Mouse (Mus musculus): Measurements from ENCODE around the gene Tmem213. TPM values are rescaled to one million over a fixed set of nuclear protein-coding genes. Genes with fewer than 3 reads are reported as not detected.

Gene Tmem213
- total RNA-seq, 4 experiments from 2014 or later: not detected

DNA sequence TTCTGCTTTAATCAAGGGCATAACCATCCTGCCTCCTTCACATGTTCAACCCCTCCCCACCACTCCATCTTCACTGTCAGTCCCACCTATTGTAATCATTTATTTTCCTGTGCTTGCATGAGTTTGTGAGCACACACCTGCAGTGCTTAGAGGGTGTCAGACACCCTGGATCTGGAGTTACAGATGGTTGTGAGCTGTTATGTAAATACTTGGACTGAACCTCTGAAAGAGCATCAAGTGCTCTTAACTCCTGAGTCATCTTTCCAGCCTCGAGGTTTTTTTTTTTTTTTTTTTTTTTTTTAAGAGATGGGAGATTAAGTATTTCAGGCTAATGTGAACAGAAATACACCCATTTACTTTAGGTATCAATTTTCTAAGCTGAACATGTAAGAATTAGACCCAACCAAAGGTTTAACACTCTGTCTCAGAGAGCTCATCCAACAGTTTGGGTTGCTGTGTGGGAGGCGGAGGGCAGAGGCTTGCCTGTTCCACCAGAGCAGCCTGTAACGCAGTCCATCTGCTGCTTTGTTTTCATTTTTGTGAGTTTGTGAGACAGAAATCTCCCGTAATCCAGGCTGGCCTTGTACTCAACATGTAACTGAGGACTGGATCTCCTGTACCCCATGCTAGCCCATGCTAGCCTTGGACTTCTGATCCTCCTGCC, 7.2 kb downstream of the Tmem213 start:
- no peak for DNase-seq (ENCODE audit: low spot score in 2 of 2)

DNA sequence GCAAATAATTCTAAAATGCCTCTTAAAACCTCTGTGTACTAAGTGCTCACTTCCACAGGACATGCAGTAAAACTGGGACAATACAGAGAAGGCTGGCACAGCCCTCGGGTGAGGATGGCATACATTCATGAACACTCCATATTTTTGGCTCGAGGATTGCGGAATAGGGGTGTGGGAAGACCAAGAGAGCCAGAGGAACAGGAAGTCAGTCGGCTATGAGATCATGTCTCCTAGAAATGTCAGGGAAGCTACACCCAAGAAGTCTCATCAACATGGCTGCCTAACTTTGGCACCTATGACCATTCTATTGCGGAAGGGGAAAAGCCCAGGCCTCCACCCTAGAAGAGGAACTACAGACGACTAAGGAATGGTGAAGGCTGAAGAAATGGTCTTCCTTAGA, 9.3 kb downstream of the Tmem213 start:
- DNase-seq (ENCODE audit: low spot score in 2 of 2): no peak

- DNase-seq (ENCODE audit: low spot score in 2 of 2): no peak
Observed at GRCm38 (mm10) chr6:38120681-38121371, 11.8 kb downstream of the Tmem213 start.

- DNase-seq (ENCODE audit: low spot score in 2 of 2): no peak
Observed at GRCm38 (mm10) chr6:38121843-38122242, 12.8 kb downstream of the Tmem213 start.

GRCm38 (mm10) chr6:38122791-38123190, 13.7 kb downstream of the Tmem213 start:
- no peak for DNase-seq (ENCODE audit: low spot score in 2 of 2)

GRCm38 (mm10) chr6:38123471-38124206, 14.6 kb downstream of the Tmem213 start:
- no peak for DNase-seq (ENCODE audit: low spot score in 2 of 2)

DNA sequence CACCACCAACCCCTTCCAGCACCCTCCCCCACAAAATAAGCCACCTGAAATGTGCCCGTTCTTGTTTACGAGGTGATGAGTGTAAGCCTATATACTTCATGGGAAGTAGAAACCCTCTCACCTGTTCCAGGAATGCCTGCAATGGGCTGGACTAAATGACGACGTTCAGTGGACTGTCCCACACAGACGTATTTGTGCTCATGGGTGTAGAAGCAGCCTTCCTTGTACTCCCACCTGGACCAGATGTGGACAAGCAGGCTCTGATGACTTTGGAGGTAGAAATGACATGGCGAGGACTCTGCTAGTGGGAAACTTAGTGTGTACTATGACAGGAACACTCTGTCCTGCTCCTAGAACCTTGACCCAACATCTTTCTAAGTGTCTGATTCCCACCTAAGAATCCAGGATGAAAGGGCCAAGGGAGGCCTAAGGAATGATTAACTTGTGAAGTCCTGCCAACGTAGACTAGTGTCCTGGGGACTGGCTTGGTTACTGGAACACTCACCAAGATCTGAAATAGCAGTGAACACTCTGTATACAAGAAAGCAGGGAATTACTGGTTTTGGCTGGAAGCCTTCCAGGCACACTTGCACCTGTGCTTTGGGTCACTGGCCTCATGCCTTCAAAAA, 15.3 kb downstream of the Tmem213 start, which contains the start of gene Atp6v0a4:
TSS of gene Atp6v0a4 (minus strand) at position 380 of the 629 bp plus-strand sequence.
- no peak for DNase-seq (ENCODE audit: low spot score in 2 of 2)

DNA sequence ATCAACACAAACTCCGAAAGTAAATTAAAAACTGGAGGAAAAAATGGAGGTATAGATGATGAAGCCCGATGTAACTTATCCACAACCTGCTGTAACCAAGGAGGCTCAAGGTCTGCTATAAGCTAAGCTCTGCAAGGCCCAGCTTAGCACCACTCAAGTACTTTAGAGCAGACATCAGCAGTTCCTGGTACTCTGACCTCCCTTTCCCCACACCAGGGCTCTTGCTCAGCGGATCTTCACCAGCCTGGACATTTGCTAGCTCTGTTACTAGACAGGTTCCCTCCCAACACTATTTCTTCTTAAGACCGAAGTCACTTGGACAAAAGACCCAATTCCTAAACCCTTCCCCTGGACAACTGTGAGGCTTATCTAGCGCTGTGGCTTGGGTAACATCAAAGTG, 15.8 kb downstream of the Tmem213 start:
- DNase-seq (ENCODE audit: low spot score in 2 of 2): no peak

DNA sequence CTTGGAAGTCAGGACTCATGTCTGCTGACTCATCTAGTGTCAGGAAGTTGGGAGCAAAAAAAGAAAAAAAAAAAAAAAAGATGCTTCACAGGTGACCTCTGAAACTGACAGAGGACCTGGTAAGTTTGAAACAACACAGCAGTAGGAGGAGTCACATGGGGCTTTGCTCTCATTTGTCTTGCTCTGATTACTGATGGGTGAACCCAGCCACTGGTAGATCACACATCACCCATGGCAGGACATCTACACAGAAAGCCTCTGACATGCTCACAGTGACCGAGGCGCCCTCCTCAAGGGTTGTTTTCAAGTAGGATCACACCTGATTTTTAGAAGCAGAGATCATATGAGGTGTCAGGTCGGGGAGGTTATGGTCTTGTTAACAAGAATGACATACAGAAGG, 16.4 kb downstream of the Tmem213 start:
- DNase-seq (ENCODE audit: low spot score in 2 of 2): no peak

DNA sequence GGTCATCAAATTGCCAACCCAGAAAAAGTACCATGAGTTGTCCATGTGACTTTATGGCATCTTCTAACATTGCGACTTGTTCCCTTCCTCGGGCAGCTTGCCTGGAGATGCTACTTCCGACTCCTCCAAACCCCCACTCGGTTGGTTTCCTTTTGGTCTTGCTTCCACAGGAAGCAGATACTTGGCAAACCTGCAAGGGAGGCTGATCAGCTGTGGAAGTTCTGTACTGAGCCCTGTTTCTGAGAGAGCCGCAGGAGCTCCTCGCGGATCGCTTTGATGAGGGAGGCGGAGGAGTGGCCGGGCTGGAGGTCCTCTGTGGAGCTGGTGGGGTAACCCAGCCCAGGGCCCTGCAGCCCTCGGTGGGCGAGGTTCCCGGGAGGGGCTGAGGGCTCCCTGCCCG, 19.1 kb downstream of the Tmem213 start:
- DNase-seq (ENCODE audit: low spot score in 2 of 2): no peak

DNA sequence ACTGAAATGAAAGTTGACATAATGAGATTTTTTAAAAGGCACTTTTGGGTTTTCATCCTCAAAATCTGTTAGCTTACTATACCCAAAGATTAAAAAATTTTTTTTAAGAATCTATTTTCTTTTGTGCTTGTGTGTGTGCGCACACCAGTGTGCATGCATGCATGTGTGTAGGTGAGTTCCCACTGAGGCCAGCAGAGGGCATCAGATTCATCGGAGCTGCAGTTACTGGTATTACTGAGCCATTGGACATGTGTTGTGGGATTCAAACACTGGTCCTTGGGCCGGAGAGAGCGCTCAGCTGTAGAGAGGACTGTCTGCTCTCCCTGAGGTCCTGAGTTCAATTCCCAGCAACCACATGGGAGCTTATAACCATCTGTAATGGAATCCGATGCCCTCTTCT, 20.8 kb downstream of the Tmem213 start:
- DNase-seq (ENCODE audit: low spot score in 2 of 2): no peak

- DNase-seq (ENCODE audit: low spot score in 2 of 2): peak in 1 of 2 experiments; percentile 48
Observed at GRCm38 (mm10) chr6:38131801-38132231, 22.8 kb downstream of the Tmem213 start.

- DNase-seq (ENCODE audit: low spot score in 2 of 2): peak in 1 of 2 experiments; percentile 57
Observed at GRCm38 (mm10) chr6:38134806-38135559, 25.9 kb downstream of the Tmem213 start.

DNA sequence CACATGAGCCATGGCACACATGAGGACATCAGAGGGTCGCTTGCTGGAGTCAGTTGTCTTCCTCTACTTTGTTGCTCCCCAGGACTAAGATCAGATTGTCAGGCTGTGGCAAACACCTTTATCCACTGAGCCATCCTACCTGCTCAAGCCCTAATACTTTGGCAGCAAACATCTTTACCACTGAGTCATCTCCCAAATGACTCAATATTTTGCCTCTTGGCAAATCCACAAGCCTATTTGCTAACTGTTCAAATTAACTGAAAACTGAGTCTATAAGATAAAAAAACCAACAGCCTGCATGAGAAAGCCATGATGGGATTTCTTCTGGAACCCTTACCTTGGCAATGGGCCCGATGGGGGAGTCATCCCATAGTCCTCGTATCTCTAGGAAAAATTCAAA, 30.0 kb downstream of the Tmem213 start:
- DNase-seq (ENCODE audit: low spot score in 2 of 2): no peak

GRCm38 (mm10) chr6:38140402-38140801, 31.3 kb downstream of the Tmem213 start:
- no peak for DNase-seq (ENCODE audit: low spot score in 2 of 2)

- peak; percentile 45 to 68 for DNase-seq (ENCODE audit: low spot score in 2 of 2)
Observed at GRCm38 (mm10) chr6:38144161-38144998, 35.3 kb downstream of the Tmem213 start.

DNA sequence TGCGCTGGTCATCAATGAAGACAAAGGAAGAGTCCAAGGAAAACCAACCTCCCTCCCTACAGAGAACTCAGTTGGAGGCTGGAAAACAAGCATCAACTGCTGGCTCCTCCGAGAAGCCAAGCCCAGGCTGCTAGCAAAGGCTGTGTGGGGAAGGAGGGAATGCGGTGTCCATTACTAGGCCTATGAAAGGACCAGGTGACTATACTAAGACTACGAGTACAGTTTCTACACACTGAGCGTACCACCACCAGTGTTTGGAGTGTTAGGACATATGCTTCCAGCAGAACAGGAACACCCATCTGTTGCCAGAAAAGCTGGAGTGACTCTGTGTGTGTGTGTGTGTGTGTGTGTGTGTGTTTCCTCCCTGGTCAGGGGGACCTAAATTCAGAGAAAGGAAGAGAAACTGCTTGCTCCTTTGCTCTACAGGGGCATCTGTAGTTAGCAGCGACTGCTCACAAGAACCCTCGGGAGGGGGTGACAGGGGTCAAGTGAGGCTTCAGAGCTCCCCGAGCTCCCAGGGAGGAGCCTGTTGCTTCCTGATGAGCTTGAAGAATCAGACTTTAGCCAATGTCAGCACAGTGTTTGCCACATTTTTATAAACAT, 36.5 kb downstream of the Tmem213 start:
- DNase-seq (ENCODE audit: low spot score in 2 of 2): no peak

GRCm38 (mm10) chr6:38147301-38147700, 38.2 kb downstream of the Tmem213 start:
- DNase-seq (ENCODE audit: low spot score in 2 of 2): no peak

- no peak for DNase-seq (ENCODE audit: low spot score in 2 of 2)
Observed at GRCm38 (mm10) chr6:38148626-38149025, 39.6 kb downstream of the Tmem213 start.

DNA sequence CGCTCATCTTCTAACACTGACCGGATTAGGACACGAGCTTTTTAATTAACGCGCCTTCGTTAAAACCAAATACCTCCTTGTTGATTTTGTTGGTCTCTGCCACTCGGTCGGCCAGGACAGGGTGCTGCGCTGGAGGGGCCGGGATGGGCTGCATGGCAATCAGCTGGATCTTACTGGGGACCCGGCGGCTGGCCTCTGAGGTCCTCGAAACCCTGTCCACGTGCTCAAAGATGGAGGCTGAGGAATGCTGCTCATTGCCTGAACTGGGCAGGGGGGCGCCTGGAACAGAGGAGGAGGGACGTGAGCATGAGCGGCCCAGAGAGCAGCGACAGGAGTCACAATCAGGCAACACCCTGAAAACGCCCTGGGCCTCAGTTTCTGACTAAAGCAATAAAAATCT, 40.4 kb downstream of the Tmem213 start:
- no peak for DNase-seq (ENCODE audit: low spot score in 2 of 2)

Measured in gastrocnemius, adult 8-10 months (tissue).